Mouse (Mus musculus): ENCODE measurements at regions not wholly inside any gene's neighbourhood (a gene's known extent, or its start where the extent isn't known, plus 50 kb on each side); places are given as distances from the start of the nearest gene placed in this dataset.

- no peak for DNase-seq
Observed at GRCm38 (mm10) chr13:102518169-102518882, 175.0 kb upstream of the Cd180 start.

- no peak for DNase-seq
Observed at GRCm38 (mm10) chr13:102521427-102521826, 171.9 kb upstream of the Cd180 start.

GRCm38 (mm10) chr13:102522080-102522479, 171.3 kb upstream of the Cd180 start:
- DNase-seq: no peak

- DNase-seq: no peak
Observed at GRCm38 (mm10) chr13:102526621-102527140, 166.7 kb upstream of the Cd180 start.

GRCm38 (mm10) chr13:102533784-102534183, 159.6 kb upstream of the Cd180 start:
- DNase-seq: no peak

- no peak for DNase-seq
Observed at GRCm38 (mm10) chr13:102537424-102538242, 155.7 kb upstream of the Cd180 start.

GRCm38 (mm10) chr13:102540436-102540835, 152.9 kb upstream of the Cd180 start:
- no peak for DNase-seq

- DNase-seq: no peak
Observed at GRCm38 (mm10) chr13:102544359-102545165, 148.8 kb upstream of the Cd180 start.

- no peak for DNase-seq
Observed at GRCm38 (mm10) chr13:102545845-102546615, 147.3 kb upstream of the Cd180 start.

- DNase-seq: no peak
Observed at GRCm38 (mm10) chr13:102548252-102548651, 145.1 kb upstream of the Cd180 start.

GRCm38 (mm10) chr13:102566846-102567572, 126.3 kb upstream of the Cd180 start:
- DNase-seq: no peak

GRCm38 (mm10) chr13:102569580-102569979, 123.8 kb upstream of the Cd180 start:
- no peak for DNase-seq

- DNase-seq: no peak
Observed at GRCm38 (mm10) chr13:102570286-102570685, 123.1 kb upstream of the Cd180 start.

- peak; percentile 68 for DNase-seq
Observed at GRCm38 (mm10) chr13:102573286-102573921, 120.0 kb upstream of the Cd180 start.

GRCm38 (mm10) chr13:102576871-102577662, 116.3 kb upstream of the Cd180 start:
- no peak for DNase-seq

GRCm38 (mm10) chr13:102578811-102579210, 114.5 kb upstream of the Cd180 start:
- no peak for DNase-seq

GRCm38 (mm10) chr13:102579638-102580037, 113.7 kb upstream of the Cd180 start:
- DNase-seq: no peak

GRCm38 (mm10) chr13:102583984-102584645, 109.2 kb upstream of the Cd180 start:
- no peak for DNase-seq

- no peak for DNase-seq
Observed at GRCm38 (mm10) chr13:102586215-102586614, 107.1 kb upstream of the Cd180 start.
